Mouse (Mus musculus) liver, postnatal 0 days (tissue): ENCODE measurements around the gene Zdhhc19. TPM values are rescaled to one million over a fixed set of nuclear protein-coding genes. Genes with fewer than 3 reads are reported as not detected.

Experiments
- ATAC-seq: fragments of 200-750 bp; cut with Nextera tagmentation; 2 replicates; pipeline ENCODE4 v1.8.0; 2017; ENCODE audit warnings: mild to moderate bottlenecking, moderate library complexity
- DNase-seq: peaks from one replicate; pipeline ENCODE4 v3.0.0-alpha.2; 2016
- H3K27ac ChIP-seq: fragments of 300-500 bp; sonication (generic); 2 replicates; pipeline ENCODE4 v1.5.1; 2014; ENCODE audit warnings: antibody characterized with exemption, moderate library complexity, mild to moderate bottlenecking, low read depth
- H3K27me3 ChIP-seq: fragments of 300-500 bp; sonication (generic); 2 replicates; pipeline ENCODE4 v1.6.1; 2014; ENCODE audit warnings: low read length, control low read depth, mixed read lengths; ENCODE audit not compliant: insufficient read depth
- H3K36me3 ChIP-seq: fragments of 300-500 bp; sonication (generic); replicated peaks from 2 replicates; pipeline ENCODE4 v1.6.1; 2014; ENCODE audit warnings: mild to moderate bottlenecking, control low read depth, low read length, moderate library complexity, mixed read lengths; ENCODE audit not compliant: insufficient read depth
- H3K4me1 ChIP-seq: fragments of 300-500 bp; sonication (generic); 2 replicates; pipeline ENCODE4 v1.6.1; 2014; ENCODE audit warnings: antibody characterized with exemption, mild to moderate bottlenecking, control low read depth; ENCODE audit not compliant: insufficient read depth
- H3K4me2 ChIP-seq: fragments of 300-500 bp; sonication (generic); 2 replicates; pipeline ENCODE4 v1.6.1; 2014; ENCODE audit warnings: low read depth, mild to moderate bottlenecking, low read length, moderate library complexity, mixed read lengths
- H3K4me3 ChIP-seq: fragments of 300-500 bp; sonication (generic); 2 replicates; pipeline ENCODE4 v1.5.1; 2014; ENCODE audit warnings: low read depth, low read length
- H3K9ac ChIP-seq: fragments of 300-500 bp; sonication (generic); replicated peaks from 2 replicates; pipeline ENCODE4 v1.6.1; 2014; ENCODE audit warnings: mild to moderate bottlenecking, moderate library complexity
- H3K9me3 ChIP-seq: fragments of 300-500 bp; sonication (generic); 2 replicates; pipeline ENCODE4 v1.6.1; 2016; ENCODE audit warnings: mild to moderate bottlenecking, control low read depth, low read length, mixed read lengths
- CTCF ChIP-seq: sonication (generic); IDR thresholded peaks from 2 replicates; pipeline ENCODE4 v1.5.1; 2016; ENCODE audit warnings: antibody characterized with exemption, low read depth
- EP300 ChIP-seq: IDR thresholded peaks from 2 replicates; pipeline ENCODE4 v1.6.1; 2016; ENCODE audit warnings: antibody characterized with exemption, low read depth, mild to moderate bottlenecking
- WGBS: fragments of 180-500 bp; shearing (Covaris S2); extraction: QIAGEN DNeasy Blood & Tissue Kit; methylation state at CpG from one replicate; pipeline ENCODE4 v1.1.7; 2014; ENCODE audit not compliant: insufficient replicate concordance; 5-methylcytosine and 5-hydroxymethylcytosine counted together
- polyA plus RNA-seq: library from polyadenylated mRNA; unstranded; fragments of >200 nt; fragmentation: Nextera tagmentation; extraction: Ambion mirVana; gene quantifications from 2 replicates; pipeline ENCODE4 v1.2.1, GENCODE M21; 2015

Gene Zdhhc19
- polyA plus RNA-seq, 1 experiment from 2014 or later = not detected

DNA sequence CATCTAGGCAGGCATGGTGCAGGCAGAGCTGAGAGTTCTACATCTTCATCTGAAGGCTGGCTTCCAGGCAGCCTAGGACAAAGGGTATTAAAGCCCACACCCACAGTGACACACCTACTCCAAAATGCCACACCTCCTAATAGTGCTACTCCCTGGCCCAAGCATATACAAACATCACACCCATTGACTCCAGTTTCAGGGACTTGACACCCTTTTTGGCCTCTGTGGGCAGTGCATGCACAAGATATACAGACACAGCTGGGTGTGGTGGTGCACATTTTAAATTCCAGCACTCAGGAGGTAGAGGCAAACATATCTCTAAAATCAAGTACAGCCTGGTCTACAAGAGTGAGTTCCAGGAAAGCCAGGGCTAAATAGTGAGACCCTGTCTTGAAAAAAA lies 40.0 kb upstream of the Zdhhc19 start:
- no peak for DNase-seq
- no peaks in the 10 kb centered on the region for H3K9me3 ChIP-seq
- peaks cover 56% of the 10 kb centered on the region for H3K36me3 ChIP-seq
- H3K4me2 ChIP-seq = no peak overlapping the region
- H3K9ac ChIP-seq = no peak overlapping the region
- no peaks in the 10 kb centered on the region for H3K27me3 ChIP-seq
- no peak overlapping the region for H3K27ac ChIP-seq
- TF ChIP-seq EP300 (no peak), CTCF (no peak)
- no peak overlapping the region for H3K4me3 ChIP-seq
- 0 out of 2 replicates have a peak, but pooled peaks have one; percentile 16 for ATAC-seq
- H3K4me1 ChIP-seq = peaks cover 17% of the 10 kb centered on the region

DNA sequence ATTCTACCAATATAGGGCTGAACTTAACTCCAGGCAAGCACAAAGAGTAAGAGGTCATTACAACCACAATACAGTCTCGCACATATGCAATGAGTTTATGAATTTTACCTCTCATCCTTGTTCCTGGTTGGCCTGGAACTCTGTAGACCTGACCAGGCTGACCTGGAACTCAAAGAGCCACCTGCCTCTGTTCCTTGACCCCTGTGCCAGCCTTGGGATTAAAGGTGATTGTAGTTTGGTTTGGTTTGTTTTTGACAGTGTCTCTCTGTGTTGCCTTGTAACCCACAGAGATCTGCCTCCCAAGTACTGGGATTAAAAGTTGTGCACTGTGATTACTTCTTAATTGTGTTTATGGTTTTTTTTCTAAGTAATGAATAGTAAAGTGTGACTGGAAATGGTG lies 39.3 kb upstream of the Zdhhc19 start:
- Histone ChIP-seq H3K9me3 (no peaks in the 10 kb centered on the region), H3K4me3 (no peak overlapping the region), H3K4me2 (no peak overlapping the region), H3K36me3 (peaks cover 53% of the 10 kb centered on the region), H3K9ac (no peak overlapping the region), H3K27ac (0 out of 2 replicates have a peak overlapping the region, but pooled peaks have one; percentile 16), H3K27me3 (no peaks in the 10 kb centered on the region), H3K4me1 (peaks cover 11% of the 10 kb centered on the region)
- TF ChIP-seq CTCF = no peak
- TF ChIP-seq EP300 = no peak
- 82% methylated on average over 1 of the region's 1 CpGs for WGBS
- ATAC-seq (no peak), DNase-seq (no peak)

DNA sequence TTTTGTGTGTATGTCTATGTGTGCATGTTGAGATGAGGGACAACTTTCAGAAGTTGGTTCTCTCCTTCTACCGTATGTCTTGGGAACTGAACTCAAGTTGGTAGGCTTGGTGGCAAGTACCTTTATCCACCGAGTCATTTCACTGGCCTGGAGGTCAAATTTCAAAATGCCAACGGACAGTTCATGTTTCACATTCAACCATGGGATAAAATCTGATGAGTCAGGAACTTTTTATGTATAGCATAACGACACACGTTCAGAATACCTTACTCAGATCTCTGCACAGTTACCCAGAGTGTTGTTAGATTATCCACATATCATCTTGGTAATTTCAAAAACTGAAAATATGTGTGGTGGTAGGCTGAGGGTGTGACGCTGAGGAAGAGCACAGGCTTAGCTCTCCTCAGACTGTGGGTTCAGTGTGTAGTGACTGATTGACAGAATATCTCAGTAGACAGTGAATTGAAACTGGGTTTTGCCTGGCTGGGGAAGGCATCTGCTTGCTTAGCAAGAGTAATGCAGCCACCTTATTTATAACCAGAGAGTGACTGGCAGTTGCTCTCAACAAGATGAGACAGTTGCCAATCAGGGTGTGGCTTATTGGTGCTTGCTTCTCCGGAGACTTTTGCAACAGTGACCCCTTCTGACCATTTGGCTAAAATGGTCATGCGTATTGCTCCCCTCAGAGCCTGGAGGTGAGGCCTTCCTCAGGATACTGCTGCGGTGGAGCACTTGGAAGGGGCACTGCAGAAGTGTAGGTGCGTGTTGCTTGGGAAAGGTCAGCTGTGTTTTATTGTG lies 38.3 kb upstream of the Zdhhc19 start:
- H3K27ac ChIP-seq = peak overlapping the region; percentile 7; the same call in 1 of the 2 replicates
- H3K27me3 ChIP-seq = no peaks in the 10 kb centered on the region
- H3K4me3 ChIP-seq = no peak overlapping the region
- no peaks in the 10 kb centered on the region for H3K9me3 ChIP-seq
- DNase-seq (peak; percentile 69), ATAC-seq (peak; percentile 66)
- peaks cover 10% of the 10 kb centered on the region for H3K4me1 ChIP-seq
- H3K4me2 ChIP-seq = no peak overlapping the region; the same call in 1 of the 2 replicates
- 54% methylated on average over 10 of the region's 10 CpGs for WGBS
- TF ChIP-seq CTCF (peak; percentile 88), EP300 (no peak)
- peaks cover 52% of the 10 kb centered on the region for H3K36me3 ChIP-seq
- H3K9ac ChIP-seq = no peak overlapping the region

DNA sequence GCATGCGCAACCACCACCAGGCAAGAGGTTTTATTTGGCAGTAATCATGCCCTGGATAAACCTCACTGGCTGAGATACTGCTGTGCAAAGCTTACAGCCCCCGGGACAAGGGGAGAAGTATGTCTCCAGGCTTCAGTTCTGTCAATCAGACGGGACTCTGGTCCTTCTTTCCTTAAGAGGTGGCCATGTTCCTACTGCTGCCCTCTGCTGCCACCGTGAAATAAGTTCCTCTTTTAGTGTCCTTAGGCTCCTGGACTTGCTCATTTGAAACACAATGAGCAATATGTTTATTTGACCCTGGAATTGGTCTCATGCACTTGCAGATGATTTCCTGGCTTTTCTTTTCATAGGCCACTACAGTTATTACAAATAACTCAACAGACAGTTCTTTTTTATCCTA lies 35.5 kb upstream of the Zdhhc19 start:
- ATAC-seq (no peak), DNase-seq (no peak)
- WGBS = 46% methylated on average over 4 of the region's 4 CpGs
- peaks cover 6% of the 10 kb centered on the region for H3K4me1 ChIP-seq
- no peak overlapping the region for H3K4me2 ChIP-seq
- H3K4me3 ChIP-seq = no peak overlapping the region
- H3K27me3 ChIP-seq = no peaks in the 10 kb centered on the region
- H3K27ac ChIP-seq = 0 out of 2 replicates have a peak overlapping the region, but pooled peaks have one; percentile 29
- no peak overlapping the region for H3K9ac ChIP-seq
- TF ChIP-seq EP300 (no peak), CTCF (peak; percentile 49)
- H3K9me3 ChIP-seq = no peaks in the 10 kb centered on the region
- H3K36me3 ChIP-seq = peaks cover 54% of the 10 kb centered on the region

DNA sequence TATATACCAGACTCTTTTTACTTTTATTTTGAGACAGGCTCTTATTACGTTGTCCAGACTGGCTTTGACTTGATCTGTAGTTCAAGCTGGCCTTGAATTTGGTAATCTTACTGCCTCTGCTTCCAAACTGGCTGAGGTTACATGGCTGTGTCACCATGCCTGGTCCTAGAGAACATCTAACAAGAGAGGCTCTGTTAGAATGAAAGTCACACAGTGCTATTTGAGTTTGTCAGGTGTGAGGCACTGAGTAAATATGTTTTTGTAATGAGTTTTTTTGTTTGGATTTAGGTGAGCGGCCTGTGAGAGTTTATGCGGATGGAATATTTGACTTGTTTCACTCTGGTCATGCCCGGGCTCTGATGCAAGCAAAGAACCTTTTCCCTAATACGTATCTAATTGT lies 34.4 kb upstream of the Zdhhc19 start:
- no peaks in the 10 kb centered on the region for H3K27me3 ChIP-seq

DNA sequence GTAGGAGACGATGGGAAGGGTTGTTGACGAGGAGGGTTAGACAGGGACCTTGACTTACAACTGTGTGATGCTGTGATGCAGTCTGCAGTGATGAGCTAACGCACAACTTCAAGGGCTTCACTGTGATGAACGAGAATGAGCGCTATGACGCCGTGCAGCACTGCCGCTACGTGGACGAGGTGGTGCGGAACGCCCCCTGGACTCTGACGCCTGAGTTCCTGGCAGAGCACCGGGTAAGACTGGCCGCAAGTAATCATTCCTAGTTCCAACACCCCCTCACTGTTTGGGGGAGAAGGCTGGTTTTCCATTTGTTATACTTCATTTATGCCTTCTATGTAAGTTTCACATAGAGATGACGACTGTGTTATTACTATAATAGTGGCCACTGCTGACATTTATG lies 33.1 kb upstream of the Zdhhc19 start:
- Histone ChIP-seq H3K4me3 (no peak overlapping the region), H3K9ac (no peak overlapping the region), H3K36me3 (peaks cover 60% of the 10 kb centered on the region), H3K4me1 (peaks cover under 1% of the 10 kb centered on the region), H3K9me3 (no peaks in the 10 kb centered on the region), H3K27me3 (no peaks in the 10 kb centered on the region), H3K27ac (no peak overlapping the region), H3K4me2 (no peak overlapping the region)
- ATAC-seq (no peak), DNase-seq (no peak)
- TF ChIP-seq CTCF (no peak), EP300 (no peak)
- 96% methylated on average over 16 of the region's 16 CpGs for WGBS

More for the DNA sequence above, 34.4 kb upstream of the Zdhhc19 start:
- no peak overlapping the region for H3K4me3 ChIP-seq
- H3K4me1 ChIP-seq = peaks cover 4% of the 10 kb centered on the region
- H3K36me3 ChIP-seq = peaks cover 54% of the 10 kb centered on the region
- DNase-seq (no peak), ATAC-seq (peak; percentile 82)
- H3K9ac ChIP-seq = no peak overlapping the region
- H3K27ac ChIP-seq = no peak overlapping the region
- no peak overlapping the region for H3K4me2 ChIP-seq
- 62% methylated on average over 5 of the region's 5 CpGs for WGBS
- TF ChIP-seq CTCF (no peak), EP300 (no peak)
- H3K9me3 ChIP-seq = no peaks in the 10 kb centered on the region
